Mouse (Mus musculus) thymus, adult 2 months (tissue): ENCODE measurements at regions not wholly inside any gene's neighbourhood (a gene's known extent, or its start where the extent isn't known, plus 50 kb on each side); places are given as distances from the start of the nearest gene placed in this dataset.

Experiments used
- CTCF ChIP-seq: fragments of 200-500 bp; IDR thresholded peaks from 2 replicates; pipeline ENCODE4 v1.5.1; 2012; ENCODE audit warnings: mild to moderate bottlenecking, control low read depth, low read length, moderate library complexity, borderline replicate concordance; ENCODE audit not compliant: control insufficient read depth, poor library complexity, insufficient read depth; ENCODE audit errors: extremely low read depth
- POLR2A ChIP-seq: fragments of 200-500 bp; IDR thresholded peaks from 2 replicates; pipeline ENCODE4 v1.6.1; 2012; ENCODE audit warnings: mild to moderate bottlenecking, low read length, control low read depth, moderate library complexity; ENCODE audit not compliant: control insufficient read depth, poor library complexity, insufficient read depth; ENCODE audit errors: extremely low read depth

DNA sequence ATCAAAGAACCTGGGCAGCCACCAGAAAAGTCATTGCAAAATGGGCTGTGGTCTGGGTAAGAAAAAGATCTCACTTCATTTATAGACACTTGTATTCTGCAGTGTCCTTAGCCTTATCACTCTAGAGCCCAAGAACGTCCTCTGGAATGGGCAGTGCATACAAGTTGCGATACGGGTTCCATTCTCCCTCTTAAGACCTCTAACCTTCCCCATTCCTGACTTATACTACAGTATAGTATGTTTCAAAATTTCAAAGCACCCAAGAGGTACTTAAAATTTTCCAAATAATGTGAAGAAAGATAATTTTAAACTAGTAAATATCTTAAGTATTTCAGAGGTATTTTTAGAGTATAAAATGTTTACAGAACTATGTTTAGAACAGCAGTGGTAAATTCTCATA is 276.8 kb upstream of the Actbl2 start:
- TF ChIP-seq POLR2A (no peak), CTCF (no peak)
